Mouse (Mus musculus): ENCODE measurements around the gene Ryr3. TPM values are rescaled to one million over a fixed set of nuclear protein-coding genes. Genes with fewer than 3 reads are reported as not detected.

The Ryr3 gene
- total RNA-seq, 2 experiments from 2014 or later, result 0.53 to 1.5 TPM

DNA sequence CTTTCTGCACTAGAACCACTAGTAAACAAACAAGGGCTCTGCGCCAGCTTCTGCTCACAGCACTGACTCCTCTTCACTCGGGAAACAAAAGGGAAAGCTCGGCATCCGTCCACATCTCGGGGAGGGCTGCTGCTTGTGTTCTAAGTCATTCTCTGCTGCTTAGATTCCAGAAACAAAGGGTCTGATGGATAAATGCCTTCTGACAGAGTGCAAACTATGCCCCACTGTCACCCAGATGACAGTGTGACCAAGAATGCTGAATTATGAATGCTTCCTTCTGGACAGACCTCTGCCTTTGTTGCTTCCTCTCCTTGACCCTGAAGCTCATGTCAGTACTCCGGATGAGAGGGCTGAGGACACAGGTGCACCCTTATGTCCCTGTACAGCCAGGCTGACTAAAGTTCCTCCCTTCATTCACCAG lies 625.4 kb downstream of the Ryr3 start:
- DNase-seq, result peak; percentile 9
- intact Hi-C loops (cut with DNase I), result no loop called here

DNA sequence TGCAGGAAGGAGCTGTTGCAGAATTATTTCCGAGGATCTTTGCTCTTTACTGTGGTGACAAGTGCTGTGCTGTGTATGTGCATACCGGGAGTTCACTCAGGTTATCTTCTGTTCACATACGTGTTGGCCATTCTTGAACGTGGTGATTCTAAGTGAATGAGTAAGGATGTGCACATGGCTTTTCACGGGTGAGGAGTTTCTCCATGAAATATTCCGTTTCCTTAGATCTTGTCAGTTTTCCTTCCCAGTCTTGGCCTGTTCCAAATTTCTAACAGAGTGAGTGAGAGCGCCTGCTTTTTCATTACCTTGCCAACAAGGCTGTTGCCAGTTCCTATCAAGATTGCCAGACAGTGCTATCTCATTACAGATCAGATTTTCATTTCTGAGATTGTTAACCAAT lies 625.9 kb downstream of the Ryr3 start:
- intact Hi-C loops (cut with DNase I), result no loop called here
- no peak for DNase-seq

Small RNAs within 50 kb of the gene (microRNA-seq; reads per million reads assigned to microRNA genes)
- 0 reads per million in 2 experiments for gene Gm44374 (ENCODE audit: borderline number of aligned reads in 2 of 2)

Other genes starting within 250 kb of the Ryr3 start
- gene Tmco5b, start 68.6 kb upstream of the Ryr3 start, total RNA-seq (2021), result not detected
- gene Fmn1, start 110.6 kb upstream of the Ryr3 start, total RNA-seq (2021), result 10 to 100 TPM; 25.1 to 36.8 TPM